Mouse (Mus musculus): ENCODE data around the gene Ssmem1. TPM values are rescaled to one million over a fixed set of nuclear protein-coding genes. Genes with fewer than 3 reads are reported as not detected.

Ssmem1 gene
- total RNA-seq, 1 experiment from 2014 or later = not detected

Other genes starting within 250 kb of the Ssmem1 start
- gene Ube2h, start 205.3 kb upstream of the Ssmem1 start, total RNA-seq (2017) = 20.3 and 25.7 TPM in 2 replicates
- gene Zc3hc1, start 118.8 kb upstream of the Ssmem1 start, total RNA-seq (2017) = 29.8 and 54.9 TPM in 2 replicates
- 46.0 and 57.0 TPM in 2 replicates for gene Klhdc10, start 108.0 kb upstream of the Ssmem1 start, total RNA-seq (2017)
- 35.0 and 56.3 TPM in 2 replicates for gene Tmem209, start 66 bp upstream of the Ssmem1 start, total RNA-seq (2017)
- 0.20 and 1.2 TPM in 2 replicates for gene Cpa2, start 31.7 kb downstream of the Ssmem1 start, total RNA-seq (2017)
- not detected in 2 replicates for gene Cpa4, start 58.5 kb downstream of the Ssmem1 start, total RNA-seq (2017)
- not detected in 2 replicates for gene Cpa5, start 101.2 kb downstream of the Ssmem1 start, total RNA-seq (2017)
- not detected in 2 replicates for gene Cpa1, start 129.4 kb downstream of the Ssmem1 start, total RNA-seq (2017)
- gene Cep41, start 183.9 kb downstream of the Ssmem1 start, total RNA-seq (2017) = 11.1 and 16.6 TPM in 2 replicates
- gene Mest, start 213.7 kb downstream of the Ssmem1 start, total RNA-seq (2017) = 0.25 and 2.1 TPM in 2 replicates

All from hematopoietic stem cell, adult 5-6 weeks (primary cell).